Mouse (Mus musculus) liver, embryonic 16.5 days (tissue): ENCODE data around the gene Gm49425. TPM values are rescaled to one million over a fixed set of nuclear protein-coding genes. Genes with fewer than 3 reads are reported as not detected.

Source experiments
- ATAC-seq: fragments of 200-750 bp; cut with Nextera tagmentation; 2 replicates; pipeline ENCODE4 v1.8.0; 2017; ENCODE audit warnings: low read depth, mild to moderate bottlenecking, moderate number of reproducible peaks, moderate library complexity
- H3K27ac ChIP-seq: fragments of 300-500 bp; sonication (generic); 2 replicates; pipeline ENCODE4 v1.5.1; 2014; ENCODE audit warnings: mild to moderate bottlenecking, low read length
- H3K27me3 ChIP-seq: fragments of 300-500 bp; sonication (generic); 2 replicates; pipeline ENCODE4 v1.6.1; 2014; ENCODE audit warnings: low read depth, low read length, mixed read lengths; ENCODE audit not compliant: control insufficient read depth, insufficient read depth
- H3K36me3 ChIP-seq: fragments of 300-500 bp; sonication (generic); 2 replicates; pipeline ENCODE4 v1.6.1; 2014; ENCODE audit warnings: mild to moderate bottlenecking; ENCODE audit not compliant: control insufficient read depth, insufficient read depth
- H3K4me1 ChIP-seq: fragments of 300-500 bp; sonication (generic); 2 replicates; pipeline ENCODE4 v1.6.1; 2014; ENCODE audit warnings: low read depth, low read length, mixed read lengths; ENCODE audit not compliant: control insufficient read depth
- H3K4me2 ChIP-seq: fragments of 300-500 bp; sonication (generic); 2 replicates; pipeline ENCODE4 v1.6.1; 2014; ENCODE audit warnings: low read depth, low read length, mixed read lengths
- H3K4me3 ChIP-seq: fragments of 300-500 bp; sonication (generic); 2 replicates; pipeline ENCODE4 v1.5.1; 2014; ENCODE audit warnings: low read depth, mild to moderate bottlenecking, low read length
- H3K9ac ChIP-seq: fragments of 300-500 bp; sonication (generic); 2 replicates; pipeline ENCODE4 v1.6.1; 2014; ENCODE audit warnings: low read depth, low read length
- H3K9me3 ChIP-seq: fragments of 300-500 bp; sonication (generic); replicated peaks from 2 replicates; pipeline ENCODE4 v1.6.1; 2016; ENCODE audit warnings: low read length; ENCODE audit not compliant: control insufficient read depth
- WGBS: fragments of 180-500 bp; shearing (Covaris S2); extraction: QIAGEN DNeasy Blood & Tissue Kit; methylation state at CpG from one replicate; pipeline ENCODE4 v1.1.7; 2014; ENCODE audit not compliant: insufficient replicate concordance; 5-methylcytosine and 5-hydroxymethylcytosine counted together
- microRNA-seq: library from miRNA; unstranded; fragments of <30 nt; microRNA quantifications from one replicate; pipeline ENCODE4, GENCODE M21; 2016
- polyA plus RNA-seq: library from polyadenylated mRNA; unstranded; fragments of >200 nt; fragmentation: Nextera tagmentation; extraction: Ambion mirVana; gene quantifications from 2 replicates; pipeline ENCODE4 v1.2.1, GENCODE M21; 2015

Gm49425 gene
- polyA plus RNA-seq, 1 experiment from 2014 or later: not detected

- no peaks in the 10 kb centered on the region for H3K4me1 ChIP-seq
- WGBS: 34% methylated on average over 11 of the region's 11 CpGs
- no peaks in the 10 kb centered on the region for H3K9me3 ChIP-seq
- peaks cover 8% of the 10 kb centered on the region for H3K27me3 ChIP-seq
- H3K4me3 ChIP-seq: no peak overlapping the region
- no peaks in the 10 kb centered on the region for H3K36me3 ChIP-seq
- no peak overlapping the region for H3K9ac ChIP-seq
- peak overlapping the region; percentile 6; the same call in 1 of the 2 replicates for H3K4me2 ChIP-seq
- H3K27ac ChIP-seq: no peak overlapping the region
- no peak for ATAC-seq
These were observed 37.4 kb downstream of the Gm49425 start for GRCm38 (mm10) chr15:101479666-101480060.

- Histone ChIP-seq H3K9me3 (no peaks in the 10 kb centered on the region), H3K27ac (no peak overlapping the region), H3K36me3 (no peaks in the 10 kb centered on the region), H3K27me3 (peaks cover 8% of the 10 kb centered on the region), H3K4me2 (peak overlapping the region; percentile 6; the same call in 1 of the 2 replicates), H3K4me3 (0 out of 2 replicates have a peak overlapping the region, but pooled peaks have one; percentile 5), H3K9ac (no peak overlapping the region), H3K4me1 (no peaks in the 10 kb centered on the region)
- ATAC-seq: no peak
- WGBS: 9% methylated on average over 31 of the region's 31 CpGs
These were observed 37.9 kb downstream of the Gm49425 start for GRCm38 (mm10) chr15:101479007-101479665.

GRCm38 (mm10) chr15:101472952-101473528, 44.0 kb downstream of the Gm49425 start, which contains the start of gene Krt86:
Krt86 (plus strand) TSS chr15:101473478.
- Histone ChIP-seq H3K27me3 (no peaks in the 10 kb centered on the region; the same call in 1 of the 2 replicates), H3K9me3 (no peaks in the 10 kb centered on the region), H3K4me3 (no peak within 1 kb of the TSS), H3K27ac (no peak within 1 kb of the TSS), H3K36me3 (no peaks in the 10 kb centered on the region), H3K4me2 (no peak within 1 kb of the TSS), H3K4me1 (no peaks in the 10 kb centered on the region), H3K9ac (no peak within 1 kb of the TSS)
- ATAC-seq: no peak
- whole genome bisulfite sequencing: 21% methylated on average over 10 of the region's 10 CpGs

- H3K4me2 ChIP-seq: no peak overlapping the region
- no peaks in the 10 kb centered on the region for H3K36me3 ChIP-seq
- H3K4me1 ChIP-seq: no peaks in the 10 kb centered on the region
- no peak overlapping the region for H3K4me3 ChIP-seq
- no peak overlapping the region for H3K9ac ChIP-seq
- H3K9me3 ChIP-seq: no peaks in the 10 kb centered on the region
- 35% methylated on average over 4 of the region's 4 CpGs for WGBS
- no peaks in the 10 kb centered on the region for H3K27me3 ChIP-seq
- ATAC-seq: no peak
- no peak overlapping the region for H3K27ac ChIP-seq
These were observed 48.0 kb downstream of the Gm49425 start for GRCm38 (mm10) chr15:101469093-101469492.

Small RNA genes within 50 kb of the gene (microRNA-seq; reads per million reads assigned to microRNA genes)
- gene Gm44393: not detected

Other genes with a start within 250 kb of the Gm49425 start
- gene Atg101, start 233.0 kb downstream of the Gm49425 start, polyA plus RNA-seq: 25.0 and 26.1 TPM in 2 replicates
- gene 6030408B16Rik, start 224.0 kb downstream of the Gm49425 start, polyA plus RNA-seq: 0.72 and 0.81 TPM in 2 replicates
- 0.32 and 0.52 TPM in 2 replicates for gene Krt80, start 147.1 kb downstream of the Gm49425 start, polyA plus RNA-seq
- 2.4 and 3.4 TPM in 2 replicates for gene Krt7, start 106.2 kb downstream of the Gm49425 start, polyA plus RNA-seq
- not detected in 2 replicates for gene Krt87, start 78.5 kb downstream of the Gm49425 start, polyA plus RNA-seq
- not detected in 2 replicates for gene Krt88, start 69.5 kb downstream of the Gm49425 start, polyA plus RNA-seq
- gene Krt81, start 53.5 kb downstream of the Gm49425 start, polyA plus RNA-seq: not detected in 2 replicates
- gene Krt86, start 43.8 kb downstream of the Gm49425 start, polyA plus RNA-seq: not detected in 2 replicates
- gene Krt83, start 25.7 kb downstream of the Gm49425 start, polyA plus RNA-seq: 0.26 and 0.57 TPM in 2 replicates
- gene Krt84, start 15.6 kb upstream of the Gm49425 start, polyA plus RNA-seq: not detected in 2 replicates
- gene Krt82, start 33.4 kb upstream of the Gm49425 start, polyA plus RNA-seq: not detected in 2 replicates
- not detected in 2 replicates for gene Krt90, start 45.7 kb upstream of the Gm49425 start, polyA plus RNA-seq
- not detected in 2 replicates for gene Krt75, start 56.6 kb upstream of the Gm49425 start, polyA plus RNA-seq
- gene Gm5414, start 110.9 kb upstream of the Gm49425 start, polyA plus RNA-seq: not detected in 2 replicates
- gene Gm5478, start 130.1 kb upstream of the Gm49425 start, polyA plus RNA-seq: not detected in 2 replicates
- gene Krt6b, start 163.0 kb upstream of the Gm49425 start, polyA plus RNA-seq: not detected in 2 replicates
- not detected in 2 replicates for gene Krt6a, start 177.0 kb upstream of the Gm49425 start, polyA plus RNA-seq
- 0.04 and 0.05 TPM in 2 replicates for gene Krt5, start 195.6 kb upstream of the Gm49425 start, polyA plus RNA-seq
- gene Krt71, start 225.8 kb upstream of the Gm49425 start, polyA plus RNA-seq: not detected in 2 replicates